Mouse (Mus musculus) ES-E14 (cell line): ENCODE results near the gene Ehhadh. TPM values are rescaled to one million over a fixed set of nuclear protein-coding genes. Genes with fewer than 3 reads are reported as not detected.
"Not testable (repeated sequence)": the region's sequence is repeated elsewhere in the genome, so short reads cannot be mapped to it uniquely, and the experiment has no call there.

Experiments used
- DNase-seq: peaks from one replicate; pipeline ENCODE4 v3.0.0-alpha.2; 2013; ENCODE audit warnings: low read depth, low spot score
- H3K27ac ChIP-seq: 2 replicates; pipeline ENCODE4 v1.5.1; 2012; ENCODE audit warnings: low read depth, mild to moderate bottlenecking, low read length, moderate library complexity, mixed read lengths; ENCODE audit not compliant: poor library complexity, insufficient read depth, severe bottlenecking
- H3K36me3 ChIP-seq: 2 replicates; pipeline ENCODE4 v1.6.1; 2012; ENCODE audit warnings: mild to moderate bottlenecking, low read length, moderate library complexity, mixed read lengths; ENCODE audit not compliant: control insufficient read depth, poor library complexity, insufficient read depth, severe bottlenecking
- H3K4me1 ChIP-seq, 2 experiments: fragments of 150-350 bp in 1 of 2; sonication (generic) in 1 of 2; 2 replicates each; pipeline ENCODE4 v1.6.1; 2012; ENCODE audit warnings: low read length in 2 of 2, mild to moderate bottlenecking in 1 of 2, mixed read lengths in 1 of 2; ENCODE audit not compliant: control insufficient read depth in 2 of 2, insufficient read depth in 2 of 2, poor library complexity in 1 of 2
- H3K4me3 ChIP-seq, 2 experiments: fragments of 150-350 bp in 1 of 2; sonication (generic) in 1 of 2; 2 replicates each; pipeline ENCODE4 v1.5.1; 2012; ENCODE audit warnings: low read length in 2 of 2, low read depth in 1 of 2, mild to moderate bottlenecking in 1 of 2, mixed read lengths in 1 of 2; ENCODE audit not compliant: insufficient read depth in 1 of 2, poor library complexity in 1 of 2, severe bottlenecking in 1 of 2
- H3K9ac ChIP-seq: 2 replicates; pipeline ENCODE4 v1.6.1; 2012; ENCODE audit warnings: low read depth, mild to moderate bottlenecking, low read length, mixed read lengths; ENCODE audit not compliant: poor library complexity, insufficient read depth, severe bottlenecking
- H3K9me3 ChIP-seq: fragments of 150-350 bp; sonication (generic); 2 replicates; pipeline ENCODE4 v1.6.1; 2012; ENCODE audit warnings: low read depth, mild to moderate bottlenecking, low read length; ENCODE audit not compliant: control insufficient read depth, insufficient read depth
- CHD2 ChIP-seq: IDR thresholded peaks from 2 replicates; pipeline ENCODE4 v1.6.1; 2014; ENCODE audit warnings: mild to moderate bottlenecking, low read depth, low read length, inconsistent platforms
- HCFC1 ChIP-seq: IDR thresholded peaks from 2 replicates; pipeline ENCODE4 v1.6.1; 2012; ENCODE audit warnings: low read length, inconsistent platforms, borderline replicate concordance; ENCODE audit not compliant: insufficient read depth
- MAFK ChIP-seq: IDR thresholded peaks from 2 replicates; pipeline ENCODE4 v1.6.1; 2014; ENCODE audit warnings: mild to moderate bottlenecking, low read depth, low read length, inconsistent platforms; ENCODE audit not compliant: insufficient read depth
- ZC3H11A ChIP-seq: IDR thresholded peaks from 2 replicates; pipeline ENCODE4 v1.6.1; 2012; ENCODE audit warnings: low read depth, mild to moderate bottlenecking, inconsistent platforms, low read length, borderline replicate concordance
- ZNF384 ChIP-seq: IDR thresholded peaks from 2 replicates; pipeline ENCODE4 v1.6.1; 2012; ENCODE audit warnings: low read depth, low read length, inconsistent platforms
- in situ Hi-C, 2 experiments: fragments of 600-800 bp; cut with MboI; formaldehyde crosslinking; loops; one replicate each; pipeline ENCODE4 v1.15.1; 2025; ENCODE audit warnings: low sequenced_read_pairs in 2 of 2, inconsistent platforms in 1 of 2; ENCODE audit not compliant: unreplicated experiment in 2 of 2
- total RNA-seq: library from RNA; depleted of rRNA; stranded (reverse); fragments of 300-350 nt; gene quantifications from 2 replicates; pipeline ENCODE4 v1.2.3, GENCODE M21; 2012

Ehhadh gene
- total RNA-seq, 1 experiment, result 1.5 TPM

DNA sequence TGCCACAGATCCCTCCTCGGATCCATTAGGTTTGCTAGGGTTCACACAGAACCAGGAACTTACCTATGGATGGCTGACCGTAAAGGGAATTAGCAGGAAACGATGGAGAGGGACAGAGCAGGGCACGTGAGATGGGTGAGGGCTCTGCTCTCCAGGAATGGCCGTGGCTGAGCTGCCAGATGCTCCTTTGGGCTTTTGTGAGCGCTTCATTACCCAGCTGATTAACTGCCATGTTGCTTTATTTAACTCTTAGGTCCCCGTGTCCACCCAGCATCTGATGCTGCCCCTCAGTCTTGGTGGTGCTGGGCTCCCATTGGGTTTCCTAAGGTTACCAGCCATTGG is 28.0 kb upstream of the Ehhadh start:
- Histone ChIP-seq H3K9ac (no peak overlapping the region), H3K4me3 (no peak overlapping the region), H3K36me3 (no peaks in the 10 kb centered on the region; the same call in 1 of the 2 replicates), H3K4me1 (peaks cover 2 to 3% of the 10 kb centered on the region in 2 experiments; a peak in 2 of 4 replicates), H3K9me3 (no peaks in the 10 kb centered on the region), H3K27ac (no peak overlapping the region)
- in situ Hi-C loops, result no loop called here
- TF ChIP-seq ZNF384, result no peak
- no peak for TF ChIP-seq CHD2
- TF ChIP-seq MAFK, result no peak
- TF ChIP-seq ZC3H11A, result no peak
- TF ChIP-seq HCFC1, result no peak
- no peak for DNase-seq

DNA sequence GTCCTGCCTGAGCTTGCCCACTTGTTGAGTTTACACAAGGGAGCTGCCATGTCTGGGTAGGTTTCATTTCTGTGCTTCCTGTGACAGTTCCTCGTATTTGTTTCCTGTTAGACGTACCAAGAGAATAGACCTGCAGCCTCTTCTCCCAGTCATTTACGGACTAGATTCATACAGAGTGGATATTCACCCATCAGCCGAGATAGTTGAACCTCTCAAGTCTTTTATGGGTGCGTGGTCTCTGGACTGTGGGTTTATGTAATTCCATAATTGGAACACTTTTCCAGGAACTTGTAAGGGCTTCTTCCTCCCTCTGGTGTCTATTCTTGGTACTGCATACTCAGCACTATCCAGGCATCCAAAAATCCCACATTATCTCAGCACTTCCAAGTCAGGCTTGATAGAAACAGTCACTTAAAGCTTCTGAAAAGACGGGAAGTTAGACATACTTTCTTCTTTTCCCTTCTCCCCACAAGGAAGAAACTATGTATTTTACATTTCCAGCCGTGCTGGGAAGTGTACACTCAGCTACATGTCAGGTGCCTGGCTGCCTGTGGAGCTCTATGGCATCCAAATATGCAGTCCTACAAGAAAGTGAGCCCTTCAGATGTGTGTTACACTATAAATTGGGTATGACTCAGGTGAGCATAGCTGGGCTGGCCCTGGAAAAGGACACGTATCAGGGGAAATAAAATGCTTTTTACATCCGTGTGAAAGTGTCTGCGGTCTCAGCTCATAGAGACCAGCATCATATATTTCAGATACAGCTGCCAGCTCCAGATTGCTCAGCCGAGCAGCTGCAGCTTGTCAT is 27.5 kb upstream of the Ehhadh start:
- Histone ChIP-seq H3K4me3 (no peak overlapping the region), H3K9me3 (no peaks in the 10 kb centered on the region), H3K9ac (no peak overlapping the region), H3K4me1 (peaks cover 2 to 3% of the 10 kb centered on the region in 2 experiments; a peak in 2 of 4 replicates), H3K27ac (no peak overlapping the region), H3K36me3 (no peaks in the 10 kb centered on the region; the same call in 1 of the 2 replicates)
- in situ Hi-C loops, result no loop called here
- no peak for DNase-seq
- TF ChIP-seq HCFC1 (no peak), CHD2 (no peak), MAFK (peak; percentile 93), ZNF384 (no peak), ZC3H11A (0 out of 2 replicates have a peak, but pooled peaks have one; percentile 35)

DNA sequence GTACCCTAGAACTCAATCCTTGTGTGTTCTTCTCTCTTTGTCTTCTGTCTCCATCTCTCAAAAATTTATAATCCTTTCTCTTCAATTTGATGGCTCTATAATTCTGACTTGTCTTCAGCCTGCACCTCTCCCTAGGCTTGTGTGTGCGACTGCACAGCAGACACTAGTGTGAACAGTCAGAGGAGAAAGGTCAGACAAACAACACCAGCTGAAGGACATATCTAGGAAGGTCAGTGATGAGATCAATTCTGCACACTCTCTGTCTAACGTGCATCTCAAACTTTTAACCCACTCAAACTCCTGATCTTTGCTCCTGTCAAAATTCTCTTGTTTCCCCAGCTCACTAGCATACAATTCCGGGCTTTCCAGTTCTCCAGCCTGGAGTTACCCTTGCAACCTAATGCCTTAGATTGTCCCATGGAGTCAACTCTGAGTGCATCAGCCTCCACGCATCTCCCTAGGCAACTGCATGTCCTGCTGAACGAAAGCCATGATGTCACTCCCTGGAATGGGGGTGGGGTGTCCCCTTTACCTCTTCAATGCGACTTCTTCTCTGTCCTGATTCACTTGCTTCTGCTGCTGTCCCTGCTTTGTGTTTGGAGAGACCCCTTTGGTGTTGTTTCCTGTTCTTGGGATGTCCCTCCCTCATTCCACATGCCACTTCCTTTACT is 25.7 kb upstream of the Ehhadh start:
- no peak overlapping the region for H3K27ac ChIP-seq
- H3K4me3 ChIP-seq, result no peak overlapping the region
- in situ Hi-C loops, result no loop called here
- no peak for TF ChIP-seq HCFC1
- TF ChIP-seq CHD2, result no peak
- H3K36me3 ChIP-seq, result no peaks in the 10 kb centered on the region; the same call in 1 of the 2 replicates
- no peak for DNase-seq
- no peak overlapping the region for H3K9ac ChIP-seq
- peaks cover 0 to 1% of the 10 kb centered on the region in 2 experiments; a peak in 1 of 4 replicates for H3K4me1 ChIP-seq
- no peaks in the 10 kb centered on the region for H3K9me3 ChIP-seq

DNA sequence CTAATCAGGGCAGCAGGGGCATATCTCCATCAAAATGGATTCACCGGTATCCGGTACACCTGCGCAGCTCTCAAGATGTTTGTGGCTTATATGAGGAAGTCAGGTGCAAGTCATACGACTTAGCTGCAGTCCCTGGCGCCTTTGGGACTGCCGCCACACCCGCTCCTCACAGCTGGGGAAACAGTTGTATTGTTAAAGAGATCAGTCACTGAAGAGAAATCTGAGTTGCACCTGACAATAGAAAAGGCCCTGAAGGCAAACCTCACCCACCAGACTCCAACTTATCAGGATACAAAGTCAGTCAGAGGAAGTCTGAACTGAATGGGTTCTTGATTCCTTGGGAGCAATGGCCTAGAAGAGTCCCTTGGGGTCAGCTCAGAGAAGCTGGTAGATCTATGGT is 20.2 kb upstream of the Ehhadh start:
- H3K9ac ChIP-seq, H3K4me1 ChIP-seq, H3K9me3 ChIP-seq, H3K4me3 ChIP-seq, H3K36me3 ChIP-seq, in situ Hi-C loops: not testable (repeated sequence)
- peak overlapping the region; percentile 85 for H3K27ac ChIP-seq
- DNase-seq, result peak; percentile 70

DNA sequence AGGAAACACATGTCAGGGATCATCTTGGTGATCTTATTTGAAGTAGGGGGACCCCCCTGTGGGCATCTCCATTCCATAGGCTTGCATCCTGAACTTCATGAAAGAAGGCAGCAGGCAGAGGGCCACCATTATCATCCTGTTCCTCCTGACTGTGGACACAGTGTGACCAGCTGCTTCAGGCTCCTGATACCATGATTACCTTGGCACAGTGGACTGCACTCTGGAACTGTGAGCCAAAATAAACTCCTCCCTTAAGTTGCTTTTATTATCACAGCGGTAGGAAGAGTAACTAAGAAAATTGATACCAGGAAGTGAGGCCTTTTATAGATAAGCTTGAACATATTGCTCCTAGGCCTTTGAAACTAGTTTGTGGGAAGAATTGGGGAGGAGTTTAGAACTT is 19.3 kb upstream of the Ehhadh start:
- Histone ChIP-seq H3K36me3 (peaks cover 2% of the 10 kb centered on the region), H3K4me1 (0 out of 4 replicates have a peak, but pooled peaks cover 0 to 1% of the 10 kb centered on the region in 2 experiments), H3K27ac (no peak overlapping the region), H3K9ac (no peak overlapping the region), H3K4me3 (no peak overlapping the region), H3K9me3 (no peaks in the 10 kb centered on the region)
- no peak for TF ChIP-seq HCFC1
- no peak for TF ChIP-seq ZNF384
- no peak for TF ChIP-seq CHD2
- TF ChIP-seq ZC3H11A, result no peak
- TF ChIP-seq MAFK, result no peak
- no peak for DNase-seq
- in situ Hi-C loops, result no loop called here
